Mouse (Mus musculus) midbrain, embryonic 10.5 days (tissue): ENCODE data around the gene Mest. TPM values are rescaled to one million over a fixed set of nuclear protein-coding genes. Genes with fewer than 3 reads are reported as not detected.

ENCODE experiments used
- DNase-seq: peaks from one replicate; pipeline ENCODE4 v3.0.0-alpha.2; 2017; ENCODE audit warnings: low spot score
- H3K27ac ChIP-seq: fragments of 300-500 bp; sonication (generic); replicated peaks from 2 replicates; pipeline ENCODE4 v1.5.1; 2016; ENCODE audit warnings: mild to moderate bottlenecking
- H3K27me3 ChIP-seq: fragments of 300-500 bp; sonication (generic); 2 replicates; pipeline ENCODE4 v1.6.1; 2016; ENCODE audit warnings: low read depth, mild to moderate bottlenecking; ENCODE audit not compliant: poor library complexity, severe bottlenecking
- H3K36me3 ChIP-seq: fragments of 300-500 bp; sonication (generic); 2 replicates; pipeline ENCODE4 v1.6.1; 2016; ENCODE audit warnings: mild to moderate bottlenecking, moderate library complexity
- H3K4me1 ChIP-seq: fragments of 300-500 bp; sonication (generic); 2 replicates; pipeline ENCODE4 v1.6.1; 2016
- H3K4me3 ChIP-seq: fragments of 300-500 bp; sonication (generic); 2 replicates; pipeline ENCODE4 v1.5.1; 2016; ENCODE audit warnings: mild to moderate bottlenecking, moderate library complexity
- H3K9me3 ChIP-seq: fragments of 300-500 bp; sonication (generic); replicated peaks from 2 replicates; pipeline ENCODE4 v1.6.1; 2016; ENCODE audit warnings: mild to moderate bottlenecking
- WGBS: fragments of 180-500 bp; shearing (Covaris S2); methylation state at CpG from one replicate; pipeline ENCODE4 v1.1.7; 2016; 5-methylcytosine and 5-hydroxymethylcytosine counted together
- polyA plus RNA-seq: library from polyadenylated mRNA; unstranded; fragments of >200 nt; fragmentation: Nextera tagmentation; extraction: Ambion mirVana; gene quantifications from 2 replicates; pipeline ENCODE4 v1.2.1, GENCODE M21; 2016

Gene Mest
- polyA plus RNA-seq, 1 experiment from 2014 or later, result 1,939 TPM

GRCm38 (mm10) chr6:30736372-30736762, 13.0 kb downstream of the Mest start:
- peak overlapping the region; percentile 70 for H3K4me3 ChIP-seq
- no peaks in the 10 kb centered on the region for H3K27me3 ChIP-seq
- peaks cover 65% of the 10 kb centered on the region for H3K4me1 ChIP-seq
- peak overlapping the region; percentile 90 for H3K27ac ChIP-seq
- WGBS, result 42% methylated on average over 13 of the region's 13 CpGs
- H3K36me3 ChIP-seq, result peaks cover 49% of the 10 kb centered on the region
- peaks cover 61% of the 10 kb centered on the region for H3K9me3 ChIP-seq
- DNase-seq, result peak; percentile 62

GRCm38 (mm10) chr6:30736864-30737547, 13.7 kb downstream of the Mest start:
- peaks cover 68% of the 10 kb centered on the region for H3K4me1 ChIP-seq
- H3K27me3 ChIP-seq, result no peaks in the 10 kb centered on the region
- peak; percentile 85 for DNase-seq
- H3K27ac ChIP-seq, result peak overlapping the region; percentile 90
- WGBS, result 53% methylated on average over 29 of the region's 29 CpGs
- peaks cover 61% of the 10 kb centered on the region for H3K9me3 ChIP-seq
- H3K4me3 ChIP-seq, result peak overlapping the region; percentile 70
- H3K36me3 ChIP-seq, result peaks cover 56% of the 10 kb centered on the region

DNA sequence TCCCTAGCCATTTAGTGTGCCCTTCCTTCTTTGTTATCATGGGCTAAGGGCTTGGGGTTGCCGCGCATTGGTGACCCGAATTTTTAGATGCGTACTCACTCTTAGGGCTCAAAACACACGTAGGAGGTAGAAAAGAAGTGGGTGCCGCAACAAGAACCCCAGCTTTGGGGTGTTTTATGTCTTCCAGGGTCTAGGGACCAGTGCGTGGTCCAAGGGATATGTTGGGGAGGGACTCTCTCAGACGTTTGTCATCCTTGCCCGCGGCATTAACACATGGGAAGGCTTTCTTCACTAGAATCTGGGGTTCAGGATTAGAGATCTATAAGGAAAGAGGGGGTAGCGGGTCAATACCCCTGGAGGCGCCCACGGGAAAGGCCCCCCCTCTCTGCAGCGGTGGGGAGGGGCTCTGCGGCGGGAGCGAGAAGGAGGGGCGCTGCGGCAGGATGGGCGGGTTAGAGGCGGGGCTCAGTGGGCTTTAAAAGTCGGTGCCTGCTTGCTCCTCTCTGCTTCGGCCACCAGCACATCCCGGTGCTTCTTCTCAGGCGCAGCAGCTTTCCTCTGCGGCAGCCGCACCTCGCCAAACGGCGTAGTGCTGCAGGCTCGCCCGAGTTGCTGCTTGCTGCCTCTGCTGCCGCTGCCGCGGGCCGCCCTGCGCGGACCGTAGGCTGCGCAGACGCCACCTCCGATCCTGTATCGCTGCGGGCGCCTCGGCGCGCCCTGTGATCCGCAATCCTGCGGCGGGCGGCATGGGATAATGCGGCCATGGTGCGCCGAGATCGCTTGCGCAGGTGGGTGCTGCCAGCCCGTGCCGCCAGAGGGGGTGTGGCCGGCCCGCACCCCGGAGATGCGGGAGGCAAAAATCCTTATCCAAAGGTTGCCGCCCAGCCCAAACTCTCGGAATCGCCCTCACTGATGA, 14.5 kb downstream of the Mest start:
- H3K4me3 ChIP-seq, result peak overlapping the region; percentile 70
- peaks cover 61% of the 10 kb centered on the region for H3K9me3 ChIP-seq
- H3K4me1 ChIP-seq, result peaks cover 69% of the 10 kb centered on the region
- H3K27me3 ChIP-seq, result no peaks in the 10 kb centered on the region
- DNase-seq, result peak; percentile 85
- H3K27ac ChIP-seq, result peak overlapping the region; percentile 90
- H3K36me3 ChIP-seq, result peaks cover 64% of the 10 kb centered on the region
- 60% methylated on average over 66 of the region's 66 CpGs for WGBS

GRCm38 (mm10) chr6:30738464-30739006, 15.2 kb downstream of the Mest start:
- WGBS, result 51% methylated on average over 20 of the region's 20 CpGs
- no peak for DNase-seq
- Histone ChIP-seq H3K36me3 (peaks cover 71% of the 10 kb centered on the region), H3K4me1 (peaks cover 62% of the 10 kb centered on the region), H3K27ac (peak overlapping the region; percentile 90), H3K27me3 (no peaks in the 10 kb centered on the region), H3K4me3 (peak overlapping the region; percentile 70), H3K9me3 (peaks cover 61% of the 10 kb centered on the region)

DNA sequence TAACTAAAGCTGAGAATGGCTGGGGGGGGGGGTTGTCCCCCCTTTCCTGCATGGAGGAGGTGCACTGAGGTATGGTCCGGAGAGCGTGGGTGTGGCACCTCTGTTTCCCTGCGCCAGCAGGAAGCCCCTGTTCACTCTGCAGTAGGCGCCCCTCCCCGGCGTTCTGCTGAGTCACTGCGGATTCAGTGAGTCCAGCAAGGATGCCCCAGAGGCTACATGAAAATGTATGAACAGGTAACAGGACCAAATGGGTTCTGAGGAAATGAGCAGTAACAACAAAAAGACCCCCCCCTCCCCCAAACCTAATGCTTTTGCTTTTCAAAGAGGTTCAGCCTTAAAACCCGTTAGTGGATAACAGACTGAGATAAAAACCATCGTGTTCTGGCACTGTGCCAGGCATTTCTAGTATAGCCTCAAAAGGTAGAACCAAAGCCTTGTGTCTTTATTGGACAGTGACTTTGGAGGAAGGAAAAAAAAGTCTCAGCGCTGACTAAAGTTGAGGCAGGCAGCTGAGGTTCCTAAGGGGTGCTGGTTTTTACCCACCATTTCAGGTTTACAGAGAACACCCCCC, 15.9 kb downstream of the Mest start:
- DNase-seq, result no peak
- Histone ChIP-seq H3K36me3 (peaks cover 78% of the 10 kb centered on the region), H3K4me1 (peaks cover 55% of the 10 kb centered on the region), H3K4me3 (peak overlapping the region; percentile 70), H3K27me3 (no peaks in the 10 kb centered on the region), H3K9me3 (peaks cover 61% of the 10 kb centered on the region), H3K27ac (peak overlapping the region; percentile 90)
- 57% methylated on average over 10 of the region's 10 CpGs for WGBS

DNA sequence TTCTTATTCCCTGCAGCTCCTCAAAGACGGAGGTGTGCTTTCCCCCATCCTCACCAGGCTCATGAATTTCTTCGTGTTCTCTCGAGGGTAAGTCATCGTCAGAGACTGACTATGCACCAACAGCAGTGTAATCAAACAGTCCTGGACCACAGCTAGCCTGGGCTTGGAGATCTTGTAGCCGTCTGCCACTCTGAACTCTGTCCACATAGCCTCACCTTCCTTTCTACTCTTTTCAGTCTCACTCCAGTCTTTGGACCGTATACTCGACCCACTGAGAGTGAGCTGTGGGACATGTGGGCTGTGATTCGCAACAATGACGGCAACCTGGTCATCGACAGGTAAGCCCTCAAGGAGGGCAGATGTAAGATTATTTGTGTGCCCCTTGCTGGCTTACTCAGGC, 21.5 kb downstream of the Mest start:
- H3K36me3 ChIP-seq, result peaks cover 99% of the 10 kb centered on the region
- H3K4me3 ChIP-seq, result no peak overlapping the region
- WGBS, result 81% methylated on average over 10 of the region's 10 CpGs

DNA sequence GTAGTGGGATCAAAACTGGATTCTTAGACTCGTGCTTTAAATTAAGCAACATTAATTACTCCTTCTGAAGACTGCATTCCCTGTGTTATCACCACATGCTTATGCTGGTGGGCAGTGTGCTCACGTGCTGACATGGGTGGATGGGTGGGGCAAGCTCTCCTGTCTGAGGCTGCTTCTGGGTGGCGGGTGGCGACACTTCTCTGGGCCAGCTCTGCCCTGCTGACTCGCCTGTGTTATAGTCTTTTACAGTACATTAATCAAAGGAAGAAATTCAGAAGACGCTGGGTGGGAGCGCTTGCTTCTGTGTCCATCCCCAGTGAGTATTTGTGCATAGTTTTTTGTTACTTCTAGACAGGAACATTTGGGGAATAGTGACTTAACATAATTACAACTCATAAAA, 22.2 kb downstream of the Mest start:
- WGBS, result 82% methylated on average over 7 of the region's 7 CpGs
- no peaks in the 10 kb centered on the region for H3K27me3 ChIP-seq
- H3K9me3 ChIP-seq, result no peaks in the 10 kb centered on the region
- no peak overlapping the region for H3K27ac ChIP-seq
- peaks cover 99% of the 10 kb centered on the region for H3K36me3 ChIP-seq
- no peak overlapping the region for H3K4me3 ChIP-seq
- no peak for DNase-seq
- peaks cover 24% of the 10 kb centered on the region for H3K4me1 ChIP-seq

More for the DNA sequence above, 21.5 kb downstream of the Mest start:
- Histone ChIP-seq H3K27me3 (no peaks in the 10 kb centered on the region), H3K4me1 (peaks cover 32% of the 10 kb centered on the region), H3K9me3 (peaks cover 5% of the 10 kb centered on the region; the same call in 1 of the 2 replicates), H3K27ac (no peak overlapping the region)
- no peak for DNase-seq

GRCm38 (mm10) chr6:30747631-30748357, 24.4 kb downstream of the Mest start:
- DNase-seq, result no peak
- Histone ChIP-seq H3K27ac (no peak overlapping the region), H3K36me3 (peaks cover 80% of the 10 kb centered on the region), H3K4me3 (no peak overlapping the region), H3K9me3 (no peaks in the 10 kb centered on the region), H3K4me1 (peaks cover 10% of the 10 kb centered on the region), H3K27me3 (no peaks in the 10 kb centered on the region)
- WGBS, result 76% methylated on average over 7 of the region's 7 CpGs

- peaks cover 74% of the 10 kb centered on the region for H3K36me3 ChIP-seq
- no peak for DNase-seq
- H3K27ac ChIP-seq, result no peak overlapping the region
- 84% methylated on average over 6 of the region's 6 CpGs for WGBS
- H3K27me3 ChIP-seq, result no peaks in the 10 kb centered on the region
- no peak overlapping the region for H3K4me3 ChIP-seq
- no peaks in the 10 kb centered on the region for H3K9me3 ChIP-seq
- H3K4me1 ChIP-seq, result peaks cover 10% of the 10 kb centered on the region
Measured at GRCm38 (mm10) chr6:30748358-30748910, 25.1 kb downstream of the Mest start.

- WGBS, result 61% methylated on average over 2 of the region's 2 CpGs
- H3K27me3 ChIP-seq, result no peaks in the 10 kb centered on the region
- peaks cover 67% of the 10 kb centered on the region for H3K36me3 ChIP-seq
- no peak overlapping the region for H3K4me3 ChIP-seq
- no peak for DNase-seq
- H3K27ac ChIP-seq, result no peak overlapping the region
- H3K4me1 ChIP-seq, result peaks cover 10% of the 10 kb centered on the region
- no peaks in the 10 kb centered on the region for H3K9me3 ChIP-seq
Measured at GRCm38 (mm10) chr6:30749042-30749689, 25.8 kb downstream of the Mest start.

DNA sequence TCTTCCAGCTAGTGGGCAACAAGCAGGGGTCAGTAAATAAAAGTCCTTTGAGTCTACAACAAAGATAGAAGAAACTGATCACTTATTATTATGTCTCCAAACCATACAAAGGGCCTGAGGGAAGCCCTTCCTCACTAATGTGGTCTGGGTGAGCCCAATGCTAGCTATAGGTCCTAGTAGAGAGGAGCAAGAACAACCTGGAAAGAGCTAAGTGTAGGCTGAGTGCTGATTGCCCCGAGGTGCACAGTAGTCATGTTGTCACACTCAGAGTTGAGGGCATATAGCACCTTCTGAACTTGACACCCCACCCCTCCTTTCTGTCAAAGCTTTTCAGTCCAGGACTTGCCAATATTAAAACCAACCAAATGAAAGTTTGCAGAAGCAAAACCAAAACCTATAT, 26.5 kb downstream of the Mest start:
- Histone ChIP-seq H3K36me3 (peaks cover 59% of the 10 kb centered on the region), H3K4me1 (peaks cover 8% of the 10 kb centered on the region), H3K27me3 (no peaks in the 10 kb centered on the region), H3K27ac (no peak overlapping the region), H3K9me3 (no peaks in the 10 kb centered on the region), H3K4me3 (no peak overlapping the region)
- 73% methylated on average over 1 of the region's 1 CpGs for WGBS
- DNase-seq, result no peak
